Mouse (Mus musculus): ENCODE data around the gene Aldh3b2.

DNA sequence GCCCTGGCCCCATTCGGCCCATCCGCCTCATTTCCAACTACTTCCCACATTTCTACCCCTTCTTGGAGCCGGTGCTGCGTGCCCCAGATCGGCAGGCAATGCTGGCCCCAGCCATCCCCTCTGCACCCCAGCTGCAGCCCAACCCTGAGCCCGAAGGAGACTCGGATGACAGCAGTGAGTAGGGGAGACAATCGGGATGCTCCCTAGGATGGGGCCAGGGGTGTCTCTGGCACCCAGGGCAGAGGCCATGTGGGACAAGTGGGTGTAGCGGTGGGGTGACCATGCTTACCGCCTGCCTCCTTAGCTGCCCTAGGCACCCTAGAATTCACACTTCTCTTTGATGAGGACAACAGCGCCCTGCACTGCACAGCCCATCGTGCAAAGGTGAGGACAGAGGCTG is 31.5 kb downstream of the Aldh3b2 start:
- TF ChIP-seq CTCF (conservative IDR thresholded peaks at IDR 0.05; ENCODE audit: low read length) (no peak), NANOG (IDR thresholded peaks at IDR 0.05; ENCODE audit: borderline replicate concordance, low read length) (no peak), POU5F1 (IDR thresholded peaks at IDR 0.05; ENCODE audit: borderline replicate concordance, low read length) (no peak)

Data from E14TG2a.4 (cell line).